Mouse (Mus musculus): Measurements from ENCODE around the gene Enox1.

GRCm38 (mm10) chr14:77662994-77663393 is 506.4 kb downstream of the Enox1 start:
- no peak for TF ChIP-seq GATA1 (IDR thresholded peaks at IDR 0.05; ENCODE audit: low read length)
- no peak for TF ChIP-seq TAL1 (IDR thresholded peaks at IDR 0.05; ENCODE audit: low read length)
